Mouse (Mus musculus): ENCODE data around the gene Casz1.

DNA sequence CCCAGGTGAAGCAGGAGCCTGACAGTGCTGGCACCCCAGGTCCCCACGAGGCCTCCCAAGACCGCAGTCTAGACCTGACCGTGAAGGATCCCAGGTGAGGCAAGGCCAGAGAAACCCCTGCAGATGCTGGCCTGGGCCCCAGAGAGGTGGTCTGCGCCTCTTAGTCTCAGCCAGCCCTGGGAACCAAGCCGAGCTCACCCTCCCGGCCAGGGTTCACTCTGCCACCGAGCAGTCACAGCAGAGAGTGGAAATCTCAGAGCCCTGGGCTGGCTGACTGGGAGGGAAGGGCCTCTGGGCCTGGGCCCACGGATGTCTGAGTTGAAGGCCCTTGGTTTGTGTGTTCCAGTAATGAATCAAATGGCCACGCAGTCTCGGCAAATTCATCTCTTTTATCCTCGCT, 137.1 kb downstream of the Casz1 start:
- TF ChIP-seq CTCF (IDR thresholded peaks at IDR 0.05; ENCODE audit: low read depth, low read length) = no peak
- no peak for TF ChIP-seq POLR2A (IDR thresholded peaks at IDR 0.05; ENCODE audit: borderline replicate concordance, low read depth, low read length)
